Mouse (Mus musculus): ENCODE data around the gene Rufy3. TPM values are rescaled to one million over a fixed set of nuclear protein-coding genes. Genes with fewer than 3 reads are reported as not detected.

Rufy3 gene
- polyA plus RNA-seq, 1 experiment from 2014 or later: 18.8 TPM

GRCm38 (mm10) chr5:88586407-88587174 is 21.8 kb downstream of the Rufy3 start:
- 55% methylated on average over 7 of the region's 7 CpGs for WGBS
- DNase-seq (ENCODE audit: low spot score) (no peak), ATAC-seq (replicated peaks; ENCODE audit: low FRiP score, low read depth) (peak; percentile 49)
- peak overlapping the region; percentile 86 for H3K27ac ChIP-seq
- peaks cover 18% of the 10 kb centered on the region for H3K4me1 ChIP-seq (replicated peaks; ENCODE audit: insufficient read depth, low read length)
- H3K4me2 ChIP-seq (ENCODE audit: low read length): no peak overlapping the region; the same call in 1 of the 2 replicates
- TF ChIP-seq CTCF (IDR thresholded peaks at IDR 0.05; ENCODE audit: low read depth): no peak
- no peaks in the 10 kb centered on the region for H3K36me3 ChIP-seq (ENCODE audit: insufficient read depth, low read length)
- H3K9me3 ChIP-seq (replicated peaks; ENCODE audit: low read length): no peaks in the 10 kb centered on the region
- no peaks in the 10 kb centered on the region for H3K27me3 ChIP-seq (ENCODE audit: insufficient read depth, low read length)
- H3K4me3 ChIP-seq (replicated peaks; ENCODE audit: low read depth, low read length): no peak overlapping the region
- H3K9ac ChIP-seq (ENCODE audit: low read depth, low read length): no peak overlapping the region

GRCm38 (mm10) chr5:88587211-88587934 is 22.5 kb downstream of the Rufy3 start:
- WGBS: 28% methylated on average over 13 of the region's 13 CpGs
- Histone ChIP-seq H3K4me1 (replicated peaks; ENCODE audit: insufficient read depth, low read length) (peaks cover 18% of the 10 kb centered on the region), H3K4me2 (ENCODE audit: low read length) (peak overlapping the region; percentile 41)

GRCm38 (mm10) chr5:88588481-88588880 is 23.6 kb downstream of the Rufy3 start:
- 66% methylated on average over 5 of the region's 5 CpGs for WGBS
- no peak for ATAC-seq (replicated peaks; ENCODE audit: low FRiP score, low read depth)
- Histone ChIP-seq H3K27ac (peak overlapping the region; percentile 54; the same call in 1 of the 2 replicates), H3K27me3 (ENCODE audit: insufficient read depth, low read length) (no peaks in the 10 kb centered on the region), H3K4me2 (ENCODE audit: low read length) (no peak overlapping the region), H3K9ac (ENCODE audit: low read depth, low read length) (no peak overlapping the region), H3K9me3 (replicated peaks; ENCODE audit: low read length) (no peaks in the 10 kb centered on the region), H3K4me1 (replicated peaks; ENCODE audit: insufficient read depth, low read length) (peaks cover 18% of the 10 kb centered on the region), H3K36me3 (ENCODE audit: insufficient read depth, low read length) (no peaks in the 10 kb centered on the region), H3K4me3 (replicated peaks; ENCODE audit: low read depth, low read length) (no peak overlapping the region)
- no peak for DNase-seq (ENCODE audit: low spot score)
- TF ChIP-seq CTCF (IDR thresholded peaks at IDR 0.05; ENCODE audit: low read depth): no peak

More at GRCm38 (mm10) chr5:88587211-88587934, 22.5 kb downstream of the Rufy3 start:
- H3K27ac ChIP-seq: peak overlapping the region; percentile 86
- peak; percentile 93 for ATAC-seq (replicated peaks; ENCODE audit: low FRiP score, low read depth)
- no peak overlapping the region for H3K9ac ChIP-seq (ENCODE audit: low read depth, low read length)
- TF ChIP-seq CTCF (IDR thresholded peaks at IDR 0.05; ENCODE audit: low read depth): peak; percentile 45
- no peaks in the 10 kb centered on the region for H3K27me3 ChIP-seq (ENCODE audit: insufficient read depth, low read length)
- DNase-seq (ENCODE audit: low spot score): peak; percentile 81
- H3K4me3 ChIP-seq (replicated peaks; ENCODE audit: low read depth, low read length): no peak overlapping the region
- no peaks in the 10 kb centered on the region for H3K9me3 ChIP-seq (replicated peaks; ENCODE audit: low read length)
- no peaks in the 10 kb centered on the region for H3K36me3 ChIP-seq (ENCODE audit: insufficient read depth, low read length)

GRCm38 (mm10) chr5:88593421-88594172 is 28.8 kb downstream of the Rufy3 start:
- no peak overlapping the region for H3K4me3 ChIP-seq (replicated peaks; ENCODE audit: low read depth, low read length)
- 69% methylated on average over 13 of the region's 13 CpGs for WGBS
- no peak for TF ChIP-seq CTCF (IDR thresholded peaks at IDR 0.05; ENCODE audit: low read depth)
- peak overlapping the region; percentile 28; the same call in 1 of the 2 replicates for H3K4me2 ChIP-seq (ENCODE audit: low read length)
- H3K9me3 ChIP-seq (replicated peaks; ENCODE audit: low read length): no peaks in the 10 kb centered on the region
- ATAC-seq (replicated peaks; ENCODE audit: low FRiP score, low read depth) (peak; percentile 65), DNase-seq (ENCODE audit: low spot score) (peak; percentile 25)
- H3K27me3 ChIP-seq (ENCODE audit: insufficient read depth, low read length): no peaks in the 10 kb centered on the region
- H3K9ac ChIP-seq (ENCODE audit: low read depth, low read length): no peak overlapping the region
- H3K27ac ChIP-seq: peak overlapping the region; percentile 79
- no peaks in the 10 kb centered on the region for H3K36me3 ChIP-seq (ENCODE audit: insufficient read depth, low read length)
- H3K4me1 ChIP-seq (replicated peaks; ENCODE audit: insufficient read depth, low read length): no peaks in the 10 kb centered on the region; the same call in 1 of the 2 replicates

- no peaks in the 10 kb centered on the region for H3K9me3 ChIP-seq (replicated peaks; ENCODE audit: low read length)
- H3K27me3 ChIP-seq (ENCODE audit: insufficient read depth, low read length): no peaks in the 10 kb centered on the region
- H3K9ac ChIP-seq (ENCODE audit: low read depth, low read length): no peak overlapping the region
- TF ChIP-seq CTCF (IDR thresholded peaks at IDR 0.05; ENCODE audit: low read depth): no peak
- ATAC-seq (replicated peaks; ENCODE audit: low FRiP score, low read depth) (no peak), DNase-seq (ENCODE audit: low spot score) (no peak)
- no peak overlapping the region for H3K4me3 ChIP-seq (replicated peaks; ENCODE audit: low read depth, low read length)
- H3K4me1 ChIP-seq (replicated peaks; ENCODE audit: insufficient read depth, low read length): no peaks in the 10 kb centered on the region; the same call in 1 of the 2 replicates
- peak overlapping the region; percentile 28; the same call in 1 of the 2 replicates for H3K4me2 ChIP-seq (ENCODE audit: low read length)
- no peaks in the 10 kb centered on the region for H3K36me3 ChIP-seq (ENCODE audit: insufficient read depth, low read length)
- H3K27ac ChIP-seq: peak overlapping the region; percentile 79; the same call in 1 of the 2 replicates
- 80% methylated on average over 7 of the region's 7 CpGs for WGBS
Observed at GRCm38 (mm10) chr5:88594173-88594569, 29.3 kb downstream of the Rufy3 start.
